Mouse (Mus musculus): Measurements from ENCODE around the gene Thap4.

- TF ChIP-seq CTCF (IDR thresholded peaks at IDR 0.05; ENCODE audit: low read depth), result no peak
- TF ChIP-seq EP300 (IDR thresholded peaks at IDR 0.05; ENCODE audit: low read depth), result no peak
Observed at GRCm38 (mm10) chr1:93692773-93693172, 61.9 kb downstream of the Thap4 start.
